Mouse (Mus musculus) adrenal gland, postnatal 36 days (tissue): ENCODE data around the gene Cuta. TPM values are rescaled to one million over a fixed set of nuclear protein-coding genes. Genes with fewer than 3 reads are reported as not detected.

Source experiments
- DNase-seq, 2 experiments: peaks; one replicate each; pipeline ENCODE4 v3.0.0; 2021; ENCODE audit warnings: mixed read lengths in 1 of 2
- microRNA-seq: library from miRNA; unstranded; fragments of <30 nt; microRNA quantifications from one replicate; pipeline ENCODE4 v1.2.0, GENCODE M21; 2021
- total RNA-seq, 2 experiments: library from RNA; stranded (reverse); gene quantifications; 2 replicates each; pipeline ENCODE4 v1.2.3; 2021

The Cuta gene
- total RNA-seq, 2 experiments from 2014 or later = 129 to 165 TPM

DNA sequence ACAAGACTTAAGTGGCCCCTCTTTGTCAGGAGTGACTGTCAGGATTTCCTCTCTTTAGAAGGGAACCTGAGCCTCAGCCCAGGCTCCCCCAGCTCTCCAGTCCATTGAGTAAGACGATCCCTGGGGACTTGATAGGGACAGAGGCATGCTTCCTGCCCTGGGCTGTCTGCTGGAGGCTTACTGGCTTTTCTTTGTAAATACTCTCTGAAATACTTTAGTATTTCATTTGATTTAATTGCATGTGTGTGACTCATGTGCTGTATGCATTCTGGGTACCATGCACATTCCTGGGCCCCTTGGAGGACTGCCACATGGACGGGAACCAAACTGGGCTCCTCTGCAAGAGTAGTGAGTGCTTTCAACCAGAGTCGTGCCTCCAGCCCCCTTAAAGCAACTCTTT lies 51.4 kb downstream of the Cuta start:
- DNase-seq = no peak

DNA sequence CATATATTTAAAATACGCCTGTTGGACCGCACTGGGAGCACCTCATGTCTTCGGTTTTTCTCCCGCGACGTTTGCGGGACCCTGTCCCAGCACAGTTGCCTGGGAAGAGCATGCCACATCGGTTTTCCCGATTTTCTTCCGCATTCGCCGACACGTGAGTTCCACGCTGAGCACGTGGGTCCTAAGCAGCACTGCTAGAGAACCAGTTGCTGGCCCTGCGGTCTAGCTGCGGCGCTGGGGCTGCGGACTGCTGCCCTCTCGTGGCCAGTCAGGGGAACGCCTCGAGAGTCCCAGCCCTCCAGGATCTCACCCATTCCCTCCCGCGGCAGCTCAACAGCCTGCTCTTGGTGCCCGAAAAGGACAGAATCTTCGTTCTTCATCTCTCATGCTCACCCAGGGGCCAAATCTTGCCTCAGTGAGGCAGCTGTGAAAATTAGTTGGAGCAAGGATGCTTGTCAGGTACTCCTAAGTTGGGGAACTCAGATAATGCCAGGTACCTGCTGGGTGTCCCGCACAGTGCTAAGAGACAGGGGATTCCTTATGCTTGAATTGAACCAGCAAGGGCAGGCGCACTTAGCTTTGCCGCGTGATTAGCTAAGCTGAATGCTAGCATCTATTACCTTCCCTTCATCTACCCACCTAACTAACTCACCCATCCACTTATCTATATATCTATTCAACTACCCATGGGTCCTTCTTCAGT lies 53.2 kb downstream of the Cuta start:
- DNase-seq = peak; percentile 90 to 92

DNA sequence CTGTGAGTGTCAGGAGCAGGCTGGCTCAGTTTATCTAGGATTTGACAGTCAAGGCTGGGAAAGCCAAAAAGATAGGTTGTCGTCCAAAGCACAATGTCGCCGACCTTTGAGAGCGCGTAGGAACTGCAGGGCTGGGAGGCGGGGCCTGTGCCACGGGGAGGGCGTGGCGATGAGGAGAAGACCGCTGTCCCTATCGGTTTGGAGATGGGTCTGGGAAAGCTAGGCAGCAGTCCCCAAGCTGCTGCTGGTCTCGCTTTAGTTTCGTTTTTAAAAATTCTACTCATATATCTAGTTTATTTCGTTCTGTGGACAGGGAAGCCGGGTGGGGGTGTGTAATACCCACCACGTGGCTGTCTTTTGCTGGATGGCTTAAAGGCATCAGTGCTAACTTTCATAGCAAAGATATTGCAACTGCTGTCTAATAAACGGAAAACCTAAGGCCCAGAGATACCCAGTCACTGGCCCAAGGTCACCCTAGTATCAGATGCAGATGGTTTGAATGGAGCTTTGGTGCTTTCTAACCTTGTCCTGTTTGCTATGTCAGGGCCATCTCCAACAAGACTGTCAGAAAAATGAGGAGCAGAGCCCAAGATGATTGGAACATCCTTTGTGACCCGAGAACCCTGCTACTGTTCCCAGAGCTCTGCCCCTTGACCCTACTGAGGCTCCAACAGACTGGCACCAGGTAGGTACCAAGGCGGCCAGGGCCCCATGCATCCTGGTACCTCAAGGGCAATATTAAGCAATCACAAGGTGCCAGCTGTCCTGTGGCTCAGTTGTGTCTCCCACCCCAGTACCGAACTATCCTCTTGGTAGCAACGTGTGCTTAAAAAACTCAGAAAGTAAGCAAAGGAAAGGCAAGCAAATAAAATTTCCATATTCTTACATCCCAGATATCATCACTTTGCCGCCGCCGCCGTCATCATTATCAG lies 54.1 kb downstream of the Cuta start:
- peak; percentile 91 to 95 for DNase-seq

Small RNA genes lying within 50 kb of the gene (microRNA-seq; reads per million reads assigned to microRNA genes)
- gene Gm27775 = not detected
- not detected for gene Mir3083
- 5.7 reads per million, percentile 16 among the genes with 10 or more reads in this experiment for gene Mir6968

Other genes with a start within 250 kb of the Cuta start
- gene Crebrf, start 223.9 kb downstream of the Cuta start, total RNA-seq = 10 to 100 TPM; 64.7 to 78.0 TPM
- gene Bnip1, start 158.5 kb downstream of the Cuta start, total RNA-seq = 10 to 100 TPM; 24.7 to 27.2 TPM
- gene Nkx2-5, start 94.6 kb downstream of the Cuta start, total RNA-seq = not detected
- 1 to 10 TPM; 1.7 to 1.9 TPM for gene Kifc5b, start 22.5 kb downstream of the Cuta start, total RNA-seq
- gene Phf1, start 6.5 kb downstream of the Cuta start, total RNA-seq = 10 to 100 TPM; 34.2 to 37.9 TPM
- 10 to 100 TPM; 11.4 to 18.6 TPM for gene Syngap1, start 1.7 kb upstream of the Cuta start, total RNA-seq
- 10 to 100 TPM in 1 of 2 experiments, 1 to 10 TPM in 1; 9.9 to 10.5 TPM for gene Zbtb9, start 33.6 kb upstream of the Cuta start, total RNA-seq
- gene Bak1, start 89.4 kb upstream of the Cuta start, total RNA-seq = 10 to 100 TPM; 29.3 to 42.4 TPM
- gene Itpr3, start 117.7 kb upstream of the Cuta start, total RNA-seq = 1 to 10 TPM; 5.9 to 6.3 TPM
- gene Uqcc2, start 194.3 kb upstream of the Cuta start, total RNA-seq = 100 to 1,000 TPM; 245 to 370 TPM
- 1 to 10 TPM in 1 of 2 experiments, under 1 TPM in 1; 0.82 to 3.7 TPM for gene Ip6k3, start 228.2 kb upstream of the Cuta start, total RNA-seq